Mouse (Mus musculus): ENCODE results near the gene Pip4k2c.

DNA sequence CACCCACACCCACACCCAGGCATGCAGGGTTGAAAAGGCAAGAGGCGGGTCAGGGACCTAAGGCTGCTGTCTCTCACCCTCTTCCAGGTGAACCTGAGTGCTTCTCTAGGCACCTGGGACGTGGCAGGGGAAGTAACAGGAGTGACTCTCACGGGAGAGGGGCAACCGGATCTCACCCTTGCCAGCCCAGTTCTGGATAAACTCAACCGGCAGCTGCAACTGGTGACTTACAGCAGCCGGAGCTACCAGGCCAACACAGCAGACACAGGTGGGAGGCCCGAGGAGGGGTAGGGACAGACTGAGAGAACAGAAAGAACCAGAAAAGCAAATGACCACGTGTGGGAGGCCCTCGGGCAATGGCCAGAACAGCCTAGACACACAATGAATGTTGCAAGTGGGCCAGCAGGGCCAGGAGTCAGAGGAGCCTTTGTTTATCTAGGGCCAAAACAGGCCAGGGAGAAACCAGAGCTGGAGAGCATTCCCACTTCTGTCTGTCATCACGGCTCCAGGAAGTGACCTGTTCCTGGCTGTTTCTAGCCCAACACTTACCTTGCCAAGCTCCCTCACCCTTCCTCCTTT is 43.7 kb downstream of the Pip4k2c start:
- TF ChIP-seq CTCF (IDR thresholded peaks at IDR 0.05; ENCODE audit: borderline replicate concordance, extremely low read depth, insufficient read depth, insufficient read length) = no peak
- TF ChIP-seq POLR2A (IDR thresholded peaks at IDR 0.05; ENCODE audit: borderline replicate concordance, extremely low read depth, insufficient read depth, insufficient read length, poor library complexity, severe bottlenecking) = no peak
